Mouse (Mus musculus) kidney, adult 2 months (tissue): ENCODE results near the gene Vwce.

Experiments used
- CTCF ChIP-seq: fragments of 200-500 bp; conservative IDR thresholded peaks from 2 replicates; pipeline ENCODE4 v1.5.1; 2011; ENCODE audit warnings: low read depth, mild to moderate bottlenecking, control low read depth, low read length, moderate library complexity, mixed read lengths; ENCODE audit not compliant: insufficient read depth, insufficient read length
- POLR2A ChIP-seq: fragments of 200-500 bp; IDR thresholded peaks from one replicate; pipeline ENCODE4 v1.6.1; 2011; ENCODE audit warnings: low read depth, low read length, control low read depth

DNA sequence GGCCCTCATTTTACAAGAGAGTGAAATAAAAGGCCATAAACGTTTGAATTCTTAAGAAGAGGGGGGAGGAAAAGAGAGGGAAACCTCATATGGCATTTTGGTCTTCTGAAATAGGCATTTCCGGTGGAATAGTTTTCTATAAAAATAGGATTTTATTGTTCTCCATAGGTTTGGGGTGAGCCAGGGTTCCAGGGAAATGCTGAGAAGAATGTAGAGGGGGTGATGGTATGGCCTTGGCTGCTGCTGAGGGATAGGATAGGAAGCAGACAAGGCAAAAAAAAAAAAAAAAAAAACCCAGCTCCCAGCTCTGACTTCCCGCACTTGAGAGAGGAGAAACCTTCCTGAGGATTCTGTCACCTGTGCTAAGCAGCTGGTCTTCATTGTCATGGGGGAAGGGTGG is 22.0 kb downstream of the Vwce start:
- no peak for TF ChIP-seq CTCF
- no peak for TF ChIP-seq POLR2A
